Mouse (Mus musculus): Measurements from ENCODE around the gene Ecpas.

Gene Ecpas

GRCm38 (mm10) chr4:58912629-58913335 lies at the start of gene Ecpas:
Ecpas (minus strand) TSS chr4:58912749.
- DNase-seq (ENCODE audit: low spot score) = peak; percentile 86

DNA sequence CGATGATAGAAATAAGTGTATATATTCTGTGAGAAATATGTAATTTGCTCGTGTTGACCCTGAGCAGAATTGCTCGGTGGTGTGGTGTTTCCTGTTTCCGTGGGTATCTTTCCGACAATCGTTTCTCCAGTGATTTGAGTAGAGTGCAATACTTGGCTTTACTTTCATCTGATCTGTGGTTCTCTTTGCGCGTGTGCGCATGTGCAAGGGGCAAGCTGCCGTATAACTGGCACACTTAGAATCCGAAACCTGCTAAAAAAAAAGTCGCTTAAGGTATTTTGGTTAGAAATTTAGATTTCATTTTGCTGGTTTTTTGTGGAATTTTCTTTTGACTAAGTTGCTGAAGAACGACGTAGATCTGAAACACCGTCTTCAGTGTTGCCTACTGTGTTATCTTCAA lies 49.2 kb upstream of the Ecpas start:
- no peak for DNase-seq (ENCODE audit: low spot score)

- DNase-seq (ENCODE audit: low spot score) = no peak
Measured at GRCm38 (mm10) chr4:58952630-58953029, 40.1 kb upstream of the Ecpas start.

DNA sequence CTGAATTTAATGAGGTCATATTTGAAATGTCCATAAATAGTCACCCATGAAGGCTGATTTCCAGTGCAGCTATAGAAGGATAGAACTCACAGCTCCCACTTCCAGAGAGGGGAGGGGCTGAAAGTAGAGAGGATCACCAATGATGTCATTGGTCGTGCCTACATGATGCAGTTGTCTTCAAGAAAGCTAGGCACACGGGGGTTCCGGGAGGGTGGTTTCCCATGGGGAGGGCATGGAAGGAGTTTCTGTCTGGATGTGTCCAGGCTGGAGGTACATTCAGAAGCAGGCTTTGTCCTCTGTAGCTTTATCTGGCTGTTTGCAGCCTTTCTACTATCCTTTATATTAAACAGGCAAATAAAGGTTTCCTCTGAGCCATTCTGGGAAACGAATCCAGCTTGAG lies 35.8 kb upstream of the Ecpas start:
- no peak for DNase-seq (ENCODE audit: low spot score)

- no peak for DNase-seq (ENCODE audit: low spot score)
Measured at GRCm38 (mm10) chr4:58944695-58945094, 32.1 kb upstream of the Ecpas start.

DNA sequence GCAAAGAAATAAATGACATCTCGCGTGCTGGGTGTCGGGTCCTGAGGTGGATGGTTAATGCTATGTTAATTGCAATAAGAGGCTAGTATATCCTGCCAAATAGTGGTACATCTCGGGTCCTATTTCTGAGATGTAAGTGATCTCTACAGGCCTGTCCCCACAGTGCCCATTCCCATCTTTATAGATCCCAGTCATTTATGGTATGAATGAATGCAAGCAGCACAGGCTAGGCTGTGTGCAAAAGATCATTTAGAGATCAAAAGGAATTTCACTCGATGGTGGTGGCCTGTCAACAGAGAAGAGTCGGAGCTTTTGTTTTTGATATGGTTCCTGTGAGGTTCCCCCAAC lies 31.6 kb upstream of the Ecpas start:
- DNase-seq (ENCODE audit: low spot score) = no peak

- DNase-seq (ENCODE audit: low spot score) = peak; percentile 95
Measured at GRCm38 (mm10) chr4:58943420-58944205, 31.1 kb upstream of the Ecpas start, which contains the start of gene Zkscan16. Zkscan16 (plus strand) TSS chr4:58943628.

DNA sequence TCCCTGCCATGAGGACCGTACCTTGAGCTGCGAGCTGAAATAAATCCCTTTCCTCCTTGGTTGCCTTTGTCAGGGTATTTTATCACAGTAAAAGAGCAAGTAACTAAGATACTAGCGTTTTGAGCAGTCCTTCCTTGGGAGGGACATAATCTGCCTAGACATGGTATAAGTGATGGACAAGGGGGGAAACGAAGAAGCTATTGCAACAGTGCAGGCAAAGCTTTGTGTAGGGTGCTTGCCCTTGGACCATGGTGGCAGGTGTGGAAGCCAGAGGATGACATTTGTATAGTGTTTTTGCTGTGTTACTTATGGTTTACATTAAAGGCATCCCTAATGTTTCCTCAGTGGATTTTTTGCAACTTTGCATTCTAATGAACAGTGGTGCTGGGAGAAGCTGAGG lies 30.4 kb upstream of the Ecpas start:
- DNase-seq (ENCODE audit: low spot score) = no peak

GRCm38 (mm10) chr4:58941638-58942037 lies 29.1 kb upstream of the Ecpas start:
- DNase-seq (ENCODE audit: low spot score) = no peak

DNA sequence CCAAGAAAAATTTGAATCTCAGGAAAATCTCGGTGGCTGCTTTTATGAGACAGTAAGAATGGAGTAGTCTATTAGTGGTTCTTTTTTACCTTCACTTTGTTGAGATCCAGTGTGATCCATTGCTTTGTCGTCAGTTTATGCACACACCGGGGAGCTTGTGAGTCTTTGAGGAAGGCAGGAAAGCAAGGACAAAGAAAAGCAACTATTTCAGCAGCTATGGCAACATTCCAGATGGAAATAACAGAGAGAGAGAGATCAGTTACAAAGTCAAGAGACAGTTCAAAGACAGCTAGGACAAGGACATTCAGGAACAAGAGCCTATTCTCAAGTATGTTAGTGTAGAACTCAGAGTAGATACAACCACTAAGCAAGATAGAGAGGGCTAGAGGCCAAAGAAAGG lies 23.3 kb upstream of the Ecpas start:
- DNase-seq (ENCODE audit: low spot score) = no peak

DNA sequence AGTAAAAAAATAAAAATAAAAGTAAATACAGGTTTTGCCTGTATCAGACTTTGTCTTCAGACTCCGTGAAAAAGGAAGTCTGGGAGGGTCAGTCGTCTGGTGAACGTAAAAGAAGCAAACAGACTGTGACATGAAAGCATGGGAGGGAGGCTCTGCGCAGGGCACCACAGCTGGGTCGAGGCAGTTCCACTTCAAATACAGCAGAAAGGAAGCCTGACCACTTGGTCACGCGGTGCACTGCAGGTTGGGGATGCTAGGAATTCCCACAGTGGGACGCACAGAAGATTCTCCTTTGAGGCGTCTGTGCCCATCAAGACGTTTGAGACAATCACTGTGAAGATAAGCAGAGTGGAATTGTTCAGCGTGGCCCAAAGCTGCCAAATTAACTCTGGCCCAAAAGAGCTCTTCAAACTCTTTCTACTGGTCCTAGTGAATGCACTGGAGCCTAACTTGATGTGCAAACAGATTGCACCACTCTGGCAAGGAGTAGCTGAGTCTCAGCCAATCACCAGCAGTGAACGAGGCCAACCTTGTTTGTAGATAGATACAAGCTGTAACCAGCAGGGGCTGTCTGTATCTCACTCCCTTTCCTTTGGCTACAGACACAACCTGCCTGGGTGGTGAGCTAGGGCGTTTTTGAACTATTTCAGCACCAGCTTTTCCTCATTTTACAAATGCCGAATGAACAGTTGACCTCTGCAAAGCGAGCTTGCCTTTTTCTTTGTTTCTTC lies 22.4 kb upstream of the Ecpas start:
- DNase-seq (ENCODE audit: low spot score) = peak; percentile 67

DNA sequence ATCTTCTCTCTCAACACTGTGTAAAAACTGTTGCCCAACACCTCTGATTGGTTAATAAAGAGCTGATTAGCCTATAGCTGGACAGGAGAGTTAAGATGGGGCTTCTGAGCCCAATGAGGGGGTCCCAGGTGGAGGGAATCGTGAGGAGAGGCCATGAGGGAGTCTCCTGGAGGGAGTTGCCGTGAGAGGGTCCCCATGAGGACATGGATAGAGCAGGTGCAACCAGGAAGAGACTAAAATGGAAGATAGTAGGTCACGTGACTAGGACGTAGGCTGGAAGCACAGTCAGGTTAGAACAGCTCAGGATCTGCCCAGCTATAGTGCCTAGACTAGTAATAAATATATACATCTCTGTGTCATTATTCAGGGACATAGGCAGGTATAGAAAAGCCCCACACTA lies 21.8 kb upstream of the Ecpas start:
- no peak for DNase-seq (ENCODE audit: low spot score)

DNA sequence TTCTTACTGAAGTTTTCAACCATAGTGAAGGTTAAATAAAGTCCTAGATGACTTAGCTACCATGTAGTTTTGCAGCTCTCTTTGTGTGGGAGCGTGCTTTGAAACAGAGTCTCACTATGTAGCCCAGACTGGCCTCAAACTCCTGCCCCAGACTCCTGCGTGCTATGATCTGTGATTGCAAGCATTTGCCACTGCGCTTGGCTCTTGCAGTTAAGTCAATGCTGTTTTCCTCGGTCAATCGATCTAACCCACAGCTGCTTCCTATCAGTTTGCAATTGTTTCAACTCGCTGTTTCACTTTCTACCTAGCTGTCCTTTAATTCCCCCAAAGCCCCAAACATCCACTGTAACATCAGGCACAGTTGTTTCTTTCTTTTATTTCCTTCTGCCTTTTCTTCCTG lies 20.0 kb upstream of the Ecpas start:
- DNase-seq (ENCODE audit: low spot score) = no peak

DNA sequence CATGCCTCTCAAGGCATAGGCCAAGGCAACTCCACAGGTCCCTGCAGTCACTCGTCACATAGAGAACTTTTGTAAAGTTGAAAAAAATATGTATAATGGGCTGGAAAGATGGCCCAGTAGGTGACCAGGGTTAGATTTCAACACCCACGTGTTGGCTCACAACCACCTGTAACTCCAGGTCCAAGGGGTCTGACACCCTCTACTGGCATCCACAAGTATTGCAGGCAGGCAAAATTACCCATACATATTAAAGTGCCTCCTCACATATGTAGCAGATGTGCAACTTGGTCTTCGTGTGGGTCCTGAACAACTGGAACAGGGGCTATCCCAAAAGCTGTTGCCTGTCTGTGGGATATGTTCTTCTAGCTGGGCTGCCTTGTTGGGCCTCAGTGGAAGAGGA lies 15.1 kb upstream of the Ecpas start:
- DNase-seq (ENCODE audit: low spot score) = peak; percentile 10

DNA sequence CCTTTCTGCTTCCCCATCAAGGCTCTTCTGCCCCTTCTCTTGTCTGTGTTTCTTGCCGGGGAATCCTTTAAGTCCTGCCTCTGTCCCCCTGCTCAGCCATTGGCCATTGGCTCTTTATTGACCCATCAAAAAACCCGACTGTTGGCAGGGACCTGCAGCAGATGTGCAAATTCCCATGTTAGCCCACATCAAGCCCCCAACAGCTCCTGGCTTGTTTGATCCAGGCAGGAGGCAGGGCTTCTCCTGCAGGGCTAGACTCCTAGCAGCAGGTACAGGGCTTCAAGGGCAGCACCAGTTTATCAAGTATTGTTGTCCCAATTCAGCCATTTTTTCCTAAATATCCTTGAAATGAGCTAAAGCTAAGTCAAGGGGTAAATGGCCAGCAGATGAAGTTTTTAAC lies 13.6 kb upstream of the Ecpas start:
- DNase-seq (ENCODE audit: low spot score) = no peak

DNA sequence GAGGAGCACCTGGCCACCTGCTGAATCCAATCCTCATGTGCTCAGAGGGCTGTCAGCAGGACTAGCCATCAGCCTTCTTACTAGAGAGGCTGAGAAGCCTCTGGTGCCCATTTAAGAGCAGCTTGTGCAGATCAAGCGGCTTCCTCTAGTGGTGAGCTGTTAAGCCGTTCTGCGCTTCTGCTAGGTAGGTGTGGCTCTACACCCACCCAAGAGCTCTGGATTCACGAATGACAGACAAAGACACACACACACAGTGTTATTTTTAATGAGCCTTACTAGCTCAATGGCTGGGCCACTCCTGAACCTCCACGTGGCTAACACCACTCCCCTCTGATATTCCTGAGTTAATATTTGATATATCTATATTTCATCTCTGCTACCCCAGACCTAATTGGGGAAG lies 13.1 kb upstream of the Ecpas start:
- DNase-seq (ENCODE audit: low spot score) = no peak

DNA sequence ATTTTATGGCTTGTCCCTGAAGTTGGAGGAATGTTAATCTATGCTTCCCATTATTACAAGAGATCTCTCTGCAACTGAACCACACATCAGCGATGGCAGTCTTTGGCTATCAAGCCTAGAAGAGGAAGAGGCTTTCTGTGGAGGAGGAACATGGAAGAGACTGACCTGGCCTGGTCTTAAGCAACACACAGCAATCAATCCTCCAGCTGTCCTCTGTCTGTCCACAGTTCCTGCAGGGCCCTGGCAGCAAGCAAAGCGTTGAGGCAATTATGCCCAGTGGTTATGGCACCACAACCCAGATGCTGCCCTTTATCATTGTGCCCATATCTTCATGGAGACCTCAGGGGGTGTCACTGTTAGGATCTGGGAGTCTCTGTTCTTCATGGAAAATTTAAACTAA lies 11.4 kb upstream of the Ecpas start:
- no peak for DNase-seq (ENCODE audit: low spot score)

DNA sequence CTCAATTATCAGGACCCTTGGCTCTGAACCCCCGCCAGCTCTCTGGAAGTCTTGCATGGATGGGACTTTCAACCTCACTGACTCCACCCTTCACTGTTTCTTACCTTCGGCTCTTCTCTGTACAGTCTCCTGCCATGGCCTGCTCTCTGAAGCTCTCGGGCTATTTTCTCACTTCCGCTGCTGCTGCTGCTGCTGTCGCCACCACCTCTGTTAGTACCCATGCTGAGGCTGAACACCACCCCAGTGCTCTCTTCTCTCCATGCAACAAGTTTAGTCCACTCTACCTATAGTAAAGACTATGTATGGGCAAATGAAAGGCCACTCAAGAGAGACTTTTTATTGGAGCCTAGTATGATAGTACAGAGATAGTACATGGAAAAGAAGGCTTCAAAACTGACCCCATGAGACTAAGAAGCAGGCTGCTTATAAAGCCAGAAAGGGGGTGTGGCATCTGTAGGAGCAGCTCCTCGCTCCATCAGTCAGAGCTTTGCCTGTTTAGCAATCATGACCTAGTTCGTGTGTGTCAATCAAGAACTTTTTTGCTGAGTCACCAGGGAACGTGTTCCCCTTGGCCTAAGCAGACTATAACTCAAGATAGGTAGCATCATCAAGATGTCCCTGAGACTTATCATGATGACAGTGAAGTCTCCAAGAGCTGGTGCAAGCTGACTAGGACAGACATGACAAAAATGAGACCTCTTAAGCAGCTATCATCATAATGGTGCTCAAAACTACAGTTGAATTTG lies 2.7 kb upstream of the Ecpas start:
- DNase-seq (ENCODE audit: low spot score) = no peak

DNA sequence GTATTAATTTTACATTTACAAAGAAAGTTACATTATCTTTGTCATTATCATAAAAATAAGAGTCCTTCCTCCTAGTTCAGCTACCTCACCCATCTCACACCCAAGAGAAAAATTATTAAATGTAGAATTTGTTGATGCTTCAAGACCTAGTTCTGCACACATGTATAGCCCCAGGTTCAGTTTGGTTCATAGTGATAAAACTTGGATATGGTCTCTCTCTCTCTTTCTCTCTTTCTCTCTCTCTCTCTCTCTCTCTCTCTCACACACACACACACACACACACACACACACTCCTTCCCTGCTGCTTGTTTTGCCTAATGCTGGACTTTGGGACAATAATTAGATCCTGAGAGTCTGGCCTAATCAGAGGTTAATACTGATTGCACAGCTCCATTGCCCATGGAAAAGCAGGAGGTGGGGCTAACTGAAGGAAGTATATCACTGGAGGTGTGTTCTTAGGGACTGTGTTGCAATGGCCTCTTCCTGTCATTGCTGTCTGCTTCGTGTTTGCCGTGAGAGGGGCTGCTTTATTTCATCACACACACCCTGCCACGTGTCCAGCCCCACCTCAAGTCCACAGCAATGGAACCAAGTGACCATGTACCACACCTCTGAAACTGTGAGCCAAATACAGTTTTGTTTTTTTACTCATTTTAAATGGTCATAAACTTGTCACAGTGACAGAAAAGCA lies 932 bp upstream of the Ecpas start:
- peak; percentile 21 for DNase-seq (ENCODE audit: low spot score)

DNA sequence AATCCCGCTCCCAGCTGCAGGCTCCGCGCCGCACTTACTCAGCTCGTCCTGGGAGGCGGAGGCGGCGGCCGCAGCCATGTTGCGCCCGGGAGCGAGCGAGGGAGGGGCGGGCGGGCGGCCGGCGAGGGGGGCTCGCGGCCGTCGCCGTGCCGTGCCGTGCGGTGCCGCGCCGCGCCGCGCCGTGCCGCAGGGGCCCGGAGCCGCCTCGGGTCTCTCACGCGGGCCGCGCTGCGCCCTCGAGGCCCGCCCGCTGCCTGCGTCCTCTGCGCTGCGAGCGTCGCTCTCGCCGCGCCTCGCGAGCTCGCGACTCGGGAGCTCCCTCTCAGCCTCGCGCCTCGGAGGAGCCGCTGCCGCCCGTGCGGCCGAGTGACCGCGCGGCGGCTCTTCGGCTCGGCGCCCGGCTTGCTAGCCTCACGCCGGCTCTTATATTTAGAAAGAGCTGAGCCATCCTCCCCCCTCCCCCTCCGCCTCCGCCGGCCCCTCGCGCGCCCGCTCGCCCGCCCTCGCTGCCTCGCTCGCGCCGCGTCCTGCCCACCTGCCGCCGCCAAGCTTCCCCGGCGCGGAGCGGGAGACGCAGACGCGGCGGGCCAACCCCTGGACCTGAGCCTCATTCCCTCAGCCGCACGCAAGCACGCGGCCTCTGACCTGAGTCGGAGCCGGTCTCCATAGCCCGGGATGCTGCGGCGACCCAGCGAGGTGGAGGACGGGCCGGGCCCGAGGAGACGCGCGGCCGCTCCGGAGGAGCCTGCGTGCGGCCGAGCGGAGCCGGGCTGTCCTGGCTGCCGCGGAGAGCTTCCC lies 519 bp downstream of the Ecpas start:
- DNase-seq (ENCODE audit: low spot score) = peak; percentile 70

Measured in embryo, embryonic 10.5 days (tissue).